Mouse (Mus musculus): ENCODE measurements around the gene AU040320. TPM values are rescaled to one million over a fixed set of nuclear protein-coding genes. Genes with fewer than 3 reads are reported as not detected.

The AU040320 gene
- polyA plus RNA-seq, 1 experiment from 2014 or later: 18.9 TPM

- Histone ChIP-seq H3K27ac (replicated peaks; ENCODE audit: low read depth, low read length) (no peak overlapping the region), H3K9ac (ENCODE audit: low read length) (no peak overlapping the region), H3K4me3 (ENCODE audit: low read depth, low read length) (no peak overlapping the region), H3K36me3 (ENCODE audit: control insufficient read depth, insufficient read depth, low read length) (peaks cover 6% of the 10 kb centered on the region; the same call in 1 of the 2 replicates), H3K4me2 (ENCODE audit: low read depth, severe bottlenecking) (no peak overlapping the region), H3K9me3 (ENCODE audit: control insufficient read depth, low read length) (no peaks in the 10 kb centered on the region), H3K27me3 (ENCODE audit: control insufficient read depth, insufficient read depth, low read length) (no peaks in the 10 kb centered on the region), H3K4me1 (ENCODE audit: control insufficient read depth, insufficient read depth, low read length) (no peaks in the 10 kb centered on the region)
- DNase-seq (ENCODE audit: low spot score) (no peak), ATAC-seq (ENCODE audit: insufficient number of reproducible peaks, low FRiP score, low TSS enrichment, low read depth) (no peak)
- WGBS: 92% methylated on average over 7 of the region's 7 CpGs
Measured at GRCm38 (mm10) chr4:126792341-126793102, 39.2 kb downstream of the AU040320 start.

- no peaks in the 10 kb centered on the region for H3K9me3 ChIP-seq (ENCODE audit: control insufficient read depth, low read length)
- H3K4me1 ChIP-seq (ENCODE audit: control insufficient read depth, insufficient read depth, low read length): no peaks in the 10 kb centered on the region
- WGBS: 91% methylated on average over 8 of the region's 8 CpGs
- ATAC-seq (ENCODE audit: insufficient number of reproducible peaks, low FRiP score, low TSS enrichment, low read depth) (no peak), DNase-seq (ENCODE audit: low spot score) (no peak)
- no peak overlapping the region for H3K4me2 ChIP-seq (ENCODE audit: low read depth, severe bottlenecking)
- no peaks in the 10 kb centered on the region for H3K36me3 ChIP-seq (ENCODE audit: control insufficient read depth, insufficient read depth, low read length)
- H3K4me3 ChIP-seq (ENCODE audit: low read depth, low read length): no peak overlapping the region
- H3K9ac ChIP-seq (ENCODE audit: low read length): no peak overlapping the region
- H3K27me3 ChIP-seq (ENCODE audit: control insufficient read depth, insufficient read depth, low read length): no peaks in the 10 kb centered on the region
- H3K27ac ChIP-seq (replicated peaks; ENCODE audit: low read depth, low read length): no peak overlapping the region
Measured at GRCm38 (mm10) chr4:126802174-126802573, 48.8 kb downstream of the AU040320 start.

- WGBS: 38% methylated on average over 8 of the region's 8 CpGs
- no peak overlapping the region for H3K27ac ChIP-seq (replicated peaks; ENCODE audit: low read depth, low read length)
- ATAC-seq (ENCODE audit: insufficient number of reproducible peaks, low FRiP score, low TSS enrichment, low read depth): no peak
- H3K9ac ChIP-seq (ENCODE audit: low read length): no peak overlapping the region
- no peak for DNase-seq (ENCODE audit: low spot score)
- H3K36me3 ChIP-seq (ENCODE audit: control insufficient read depth, insufficient read depth, low read length): no peaks in the 10 kb centered on the region
- no peak overlapping the region for H3K4me3 ChIP-seq (ENCODE audit: low read depth, low read length)
- no peak overlapping the region for H3K4me2 ChIP-seq (ENCODE audit: low read depth, severe bottlenecking)
- no peaks in the 10 kb centered on the region for H3K27me3 ChIP-seq (ENCODE audit: control insufficient read depth, insufficient read depth, low read length)
- no peaks in the 10 kb centered on the region for H3K9me3 ChIP-seq (ENCODE audit: control insufficient read depth, low read length)
- no peaks in the 10 kb centered on the region for H3K4me1 ChIP-seq (ENCODE audit: control insufficient read depth, insufficient read depth, low read length)
Measured at GRCm38 (mm10) chr4:126803268-126803873, 50.0 kb downstream of the AU040320 start.

- ATAC-seq (ENCODE audit: insufficient number of reproducible peaks, low FRiP score, low TSS enrichment, low read depth): no peak
Measured at GRCm38 (mm10) chr4:126805741-126806140, 52.4 kb downstream of the AU040320 start.

GRCm38 (mm10) chr4:126806692-126807427 lies 53.5 kb downstream of the AU040320 start:
- no peak overlapping the region for H3K27ac ChIP-seq (replicated peaks; ENCODE audit: low read depth, low read length)
- WGBS: 90% methylated on average over 7 of the region's 7 CpGs
- no peaks in the 10 kb centered on the region for H3K4me1 ChIP-seq (ENCODE audit: control insufficient read depth, insufficient read depth, low read length)
- no peaks in the 10 kb centered on the region; the same call in 1 of the 2 replicates for H3K36me3 ChIP-seq (ENCODE audit: control insufficient read depth, insufficient read depth, low read length)
- ATAC-seq (ENCODE audit: insufficient number of reproducible peaks, low FRiP score, low TSS enrichment, low read depth): no peak
- H3K4me2 ChIP-seq (ENCODE audit: low read depth, severe bottlenecking): no peak overlapping the region
- no peak for DNase-seq (ENCODE audit: low spot score)
- no peaks in the 10 kb centered on the region for H3K9me3 ChIP-seq (ENCODE audit: control insufficient read depth, low read length)
- H3K9ac ChIP-seq (ENCODE audit: low read length): no peak overlapping the region
- no peaks in the 10 kb centered on the region for H3K27me3 ChIP-seq (ENCODE audit: control insufficient read depth, insufficient read depth, low read length)
- H3K4me3 ChIP-seq (ENCODE audit: low read depth, low read length): no peak overlapping the region

More at GRCm38 (mm10) chr4:126805741-126806140, 52.4 kb downstream of the AU040320 start:
- Histone ChIP-seq H3K4me3 (ENCODE audit: low read depth, low read length) (no peak overlapping the region), H3K36me3 (ENCODE audit: control insufficient read depth, insufficient read depth, low read length) (no peaks in the 10 kb centered on the region; the same call in 1 of the 2 replicates), H3K27ac (replicated peaks; ENCODE audit: low read depth, low read length) (no peak overlapping the region), H3K4me1 (ENCODE audit: control insufficient read depth, insufficient read depth, low read length) (no peaks in the 10 kb centered on the region), H3K9me3 (ENCODE audit: control insufficient read depth, low read length) (no peaks in the 10 kb centered on the region), H3K9ac (ENCODE audit: low read length) (no peak overlapping the region), H3K27me3 (ENCODE audit: control insufficient read depth, insufficient read depth, low read length) (no peaks in the 10 kb centered on the region), H3K4me2 (ENCODE audit: low read depth, severe bottlenecking) (no peak overlapping the region)
- DNase-seq (ENCODE audit: low spot score): no peak
- WGBS: 62% methylated on average over 4 of the region's 4 CpGs

- Histone ChIP-seq H3K27ac (replicated peaks; ENCODE audit: low read depth, low read length) (no peak overlapping the region), H3K9ac (ENCODE audit: low read length) (no peak overlapping the region), H3K4me2 (ENCODE audit: low read depth, severe bottlenecking) (no peak overlapping the region), H3K4me3 (ENCODE audit: low read depth, low read length) (no peak overlapping the region), H3K27me3 (ENCODE audit: control insufficient read depth, insufficient read depth, low read length) (no peaks in the 10 kb centered on the region), H3K9me3 (ENCODE audit: control insufficient read depth, low read length) (no peaks in the 10 kb centered on the region), H3K4me1 (ENCODE audit: control insufficient read depth, insufficient read depth, low read length) (no peaks in the 10 kb centered on the region), H3K36me3 (ENCODE audit: control insufficient read depth, insufficient read depth, low read length) (peaks cover 4% of the 10 kb centered on the region)
- ATAC-seq (ENCODE audit: insufficient number of reproducible peaks, low FRiP score, low TSS enrichment, low read depth) (no peak), DNase-seq (ENCODE audit: low spot score) (no peak)
- 90% methylated on average over 3 of the region's 3 CpGs for WGBS
Measured at GRCm38 (mm10) chr4:126810566-126810965, 57.2 kb downstream of the AU040320 start.

GRCm38 (mm10) chr4:126813212-126813611 lies 59.9 kb downstream of the AU040320 start:
- WGBS: 90% methylated on average over 5 of the region's 5 CpGs

GRCm38 (mm10) chr4:126814854-126815253 lies 61.5 kb downstream of the AU040320 start:
- H3K4me3 ChIP-seq (ENCODE audit: low read depth, low read length): no peak overlapping the region
- DNase-seq (ENCODE audit: low spot score): no peak
- no peak overlapping the region for H3K9ac ChIP-seq (ENCODE audit: low read length)
- H3K36me3 ChIP-seq (ENCODE audit: control insufficient read depth, insufficient read depth, low read length): peaks cover 7% of the 10 kb centered on the region
- WGBS: 74% methylated on average over 5 of the region's 5 CpGs
- H3K27me3 ChIP-seq (ENCODE audit: control insufficient read depth, insufficient read depth, low read length): no peaks in the 10 kb centered on the region
- no peaks in the 10 kb centered on the region for H3K4me1 ChIP-seq (ENCODE audit: control insufficient read depth, insufficient read depth, low read length)
- H3K27ac ChIP-seq (replicated peaks; ENCODE audit: low read depth, low read length): no peak overlapping the region
- no peaks in the 10 kb centered on the region for H3K9me3 ChIP-seq (ENCODE audit: control insufficient read depth, low read length)
- ATAC-seq (ENCODE audit: insufficient number of reproducible peaks, low FRiP score, low TSS enrichment, low read depth): no peak
- H3K4me2 ChIP-seq (ENCODE audit: low read depth, severe bottlenecking): no peak overlapping the region

More at GRCm38 (mm10) chr4:126813212-126813611, 59.9 kb downstream of the AU040320 start:
- Histone ChIP-seq H3K27me3 (ENCODE audit: control insufficient read depth, insufficient read depth, low read length) (no peaks in the 10 kb centered on the region), H3K36me3 (ENCODE audit: control insufficient read depth, insufficient read depth, low read length) (peaks cover 7% of the 10 kb centered on the region), H3K4me2 (ENCODE audit: low read depth, severe bottlenecking) (no peak overlapping the region), H3K4me1 (ENCODE audit: control insufficient read depth, insufficient read depth, low read length) (no peaks in the 10 kb centered on the region), H3K9me3 (ENCODE audit: control insufficient read depth, low read length) (no peaks in the 10 kb centered on the region), H3K4me3 (ENCODE audit: low read depth, low read length) (no peak overlapping the region), H3K9ac (ENCODE audit: low read length) (no peak overlapping the region), H3K27ac (replicated peaks; ENCODE audit: low read depth, low read length) (no peak overlapping the region)
- no peak for DNase-seq (ENCODE audit: low spot score)
- ATAC-seq (ENCODE audit: insufficient number of reproducible peaks, low FRiP score, low TSS enrichment, low read depth): no peak
